Mouse (Mus musculus) stomach, embryonic 14.5 days (tissue): ENCODE measurements at regions not wholly inside any gene's neighbourhood (a gene's known extent, or its start where the extent isn't known, plus 50 kb on each side); places are given as distances from the start of the nearest gene placed in this dataset.

Experiments
- ATAC-seq: fragments of 200-750 bp; cut with Nextera tagmentation; 2 replicates; pipeline ENCODE4 v1.8.0; 2017; ENCODE audit warnings: low read depth, moderate TSS enrichment; ENCODE audit not compliant: insufficient number of reproducible peaks, insufficient read depth, low FRiP score
- H3K27ac ChIP-seq: fragments of 300-500 bp; sonication (generic); 2 replicates; pipeline ENCODE4 v1.5.1; 2014; ENCODE audit warnings: mild to moderate bottlenecking, low read length, moderate library complexity, mixed read lengths
- H3K27me3 ChIP-seq: fragments of 300-500 bp; sonication (generic); 2 replicates; pipeline ENCODE4 v1.6.1; 2014; ENCODE audit warnings: low read length, control low read depth, mixed read lengths; ENCODE audit not compliant: control insufficient read depth, insufficient read depth
- H3K36me3 ChIP-seq: fragments of 300-500 bp; sonication (generic); 2 replicates; pipeline ENCODE4 v1.6.1; 2014; ENCODE audit warnings: mild to moderate bottlenecking, control low read depth, low read length, moderate library complexity, mixed read lengths; ENCODE audit not compliant: control insufficient read depth, insufficient read depth
- H3K4me1 ChIP-seq: fragments of 300-500 bp; sonication (generic); 2 replicates; pipeline ENCODE4 v1.6.1; 2014; ENCODE audit warnings: low read length, control low read depth, mixed read lengths; ENCODE audit not compliant: control insufficient read depth, insufficient read depth
- H3K4me2 ChIP-seq: fragments of 300-500 bp; sonication (generic); replicated peaks from 2 replicates; pipeline ENCODE4 v1.6.1; 2014; ENCODE audit warnings: low read depth, low read length, control low read depth
- H3K4me3 ChIP-seq: fragments of 300-500 bp; sonication (generic); 2 replicates; pipeline ENCODE4 v1.5.1; 2014; ENCODE audit warnings: low read depth, low read length, control low read depth
- H3K9ac ChIP-seq: fragments of 300-500 bp; sonication (generic); replicated peaks from 2 replicates; pipeline ENCODE4 v1.6.1; 2014; ENCODE audit warnings: low read depth, mild to moderate bottlenecking, control low read depth, low read length, moderate library complexity, mixed read lengths
- H3K9me3 ChIP-seq: fragments of 300-500 bp; sonication (generic); 2 replicates; pipeline ENCODE4 v1.6.1; 2016; ENCODE audit warnings: low read depth, low read length, control low read depth; ENCODE audit not compliant: control insufficient read depth
- WGBS: fragments of 180-500 bp; shearing (Covaris S2); extraction: QIAGEN DNeasy Blood & Tissue Kit; methylation state at CpG from one replicate; pipeline ENCODE4 v1.1.7; 2014; 5-methylcytosine and 5-hydroxymethylcytosine counted together

GRCm38 (mm10) chr1:137136156-137136555 lies 175.9 kb upstream of the Nr5a2 start:
- no peak overlapping the region for H3K27ac ChIP-seq
- no peaks in the 10 kb centered on the region for H3K27me3 ChIP-seq
- H3K36me3 ChIP-seq, result no peaks in the 10 kb centered on the region
- no peak for ATAC-seq
- H3K9ac ChIP-seq, result no peak overlapping the region
- H3K4me2 ChIP-seq, result no peak overlapping the region
- H3K9me3 ChIP-seq, result no peaks in the 10 kb centered on the region
- no peaks in the 10 kb centered on the region for H3K4me1 ChIP-seq
- H3K4me3 ChIP-seq, result no peak overlapping the region
- WGBS, result 50% methylated on average over 7 of the region's 7 CpGs

- Histone ChIP-seq H3K27me3 (no peaks in the 10 kb centered on the region), H3K9me3 (no peaks in the 10 kb centered on the region), H3K4me2 (no peak overlapping the region), H3K4me3 (no peak overlapping the region), H3K36me3 (no peaks in the 10 kb centered on the region), H3K9ac (no peak overlapping the region), H3K27ac (no peak overlapping the region), H3K4me1 (no peaks in the 10 kb centered on the region)
- ATAC-seq, result no peak
- 27% methylated on average over 7 of the region's 7 CpGs for WGBS
Measured at GRCm38 (mm10) chr1:137133734-137134133, 173.5 kb upstream of the Nr5a2 start.

DNA sequence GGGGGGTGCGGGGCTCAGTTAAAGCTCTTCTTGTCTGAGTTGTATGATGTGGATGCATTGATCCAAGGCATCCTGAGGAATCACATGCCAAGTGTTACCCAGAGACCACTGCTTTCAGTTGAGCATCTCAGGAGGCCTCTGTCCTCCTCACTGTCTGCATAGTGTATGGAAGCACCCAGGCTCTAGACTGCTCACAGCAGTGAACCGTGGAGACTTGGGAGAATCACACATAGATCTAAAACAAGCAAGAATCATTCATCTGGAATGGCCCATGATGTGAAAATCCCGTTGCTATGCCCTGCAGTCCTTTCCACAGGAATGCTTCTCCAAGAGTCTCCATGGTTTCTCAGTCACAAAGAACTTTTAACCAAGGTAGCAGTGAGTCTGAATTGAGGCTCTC lies 170.0 kb upstream of the Nr5a2 start:
- Histone ChIP-seq H3K9ac (no peak overlapping the region), H3K4me2 (no peak overlapping the region), H3K27me3 (no peaks in the 10 kb centered on the region), H3K4me3 (no peak overlapping the region), H3K9me3 (no peaks in the 10 kb centered on the region), H3K4me1 (no peaks in the 10 kb centered on the region), H3K27ac (no peak overlapping the region), H3K36me3 (no peaks in the 10 kb centered on the region)
- WGBS, result 68% methylated on average over 3 of the region's 3 CpGs
- no peak for ATAC-seq

GRCm38 (mm10) chr1:137129116-137129515 lies 168.9 kb upstream of the Nr5a2 start:
- H3K36me3 ChIP-seq, result no peaks in the 10 kb centered on the region
- no peaks in the 10 kb centered on the region for H3K4me1 ChIP-seq
- H3K4me2 ChIP-seq, result no peak overlapping the region
- H3K4me3 ChIP-seq, result no peak overlapping the region
- H3K9me3 ChIP-seq, result no peaks in the 10 kb centered on the region
- H3K27me3 ChIP-seq, result no peaks in the 10 kb centered on the region
- no peak for ATAC-seq
- H3K27ac ChIP-seq, result no peak overlapping the region
- H3K9ac ChIP-seq, result no peak overlapping the region
- 82% methylated on average over 9 of the region's 9 CpGs for WGBS

- H3K4me1 ChIP-seq, result no peaks in the 10 kb centered on the region
- H3K9me3 ChIP-seq, result no peaks in the 10 kb centered on the region
- H3K27ac ChIP-seq, result no peak overlapping the region
- 76% methylated on average over 3 of the region's 3 CpGs for WGBS
- no peaks in the 10 kb centered on the region for H3K36me3 ChIP-seq
- H3K27me3 ChIP-seq, result no peaks in the 10 kb centered on the region
- H3K9ac ChIP-seq, result no peak overlapping the region
- no peak overlapping the region for H3K4me2 ChIP-seq
- ATAC-seq, result no peak
- H3K4me3 ChIP-seq, result no peak overlapping the region
Measured at GRCm38 (mm10) chr1:137117866-137118265, 157.6 kb upstream of the Nr5a2 start.

DNA sequence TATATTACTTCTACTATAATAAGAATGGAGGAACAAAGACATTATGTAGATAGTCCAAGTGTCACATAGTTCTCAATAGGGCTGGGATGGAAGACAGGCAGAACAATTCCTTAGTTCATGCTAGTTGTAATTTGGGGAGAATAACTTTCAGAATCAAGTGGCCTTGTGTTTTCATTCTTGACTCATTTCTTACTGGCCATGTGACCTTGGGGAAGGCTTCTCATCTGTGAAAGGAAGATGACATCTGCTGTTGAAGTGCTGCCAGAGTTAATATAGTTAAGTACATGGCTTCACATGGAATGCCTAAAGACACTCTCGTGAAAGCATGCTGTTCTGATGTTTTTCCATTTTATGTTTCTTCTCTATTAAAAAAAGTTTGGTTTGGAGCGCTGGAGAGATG lies 146.2 kb upstream of the Nr5a2 start:
- Histone ChIP-seq H3K36me3 (no peaks in the 10 kb centered on the region), H3K4me3 (no peak overlapping the region), H3K4me1 (no peaks in the 10 kb centered on the region), H3K4me2 (no peak overlapping the region), H3K27ac (no peak overlapping the region), H3K27me3 (no peaks in the 10 kb centered on the region), H3K9ac (no peak overlapping the region), H3K9me3 (no peaks in the 10 kb centered on the region)
- ATAC-seq, result no peak
- 82% methylated on average over 2 of the region's 2 CpGs for WGBS

DNA sequence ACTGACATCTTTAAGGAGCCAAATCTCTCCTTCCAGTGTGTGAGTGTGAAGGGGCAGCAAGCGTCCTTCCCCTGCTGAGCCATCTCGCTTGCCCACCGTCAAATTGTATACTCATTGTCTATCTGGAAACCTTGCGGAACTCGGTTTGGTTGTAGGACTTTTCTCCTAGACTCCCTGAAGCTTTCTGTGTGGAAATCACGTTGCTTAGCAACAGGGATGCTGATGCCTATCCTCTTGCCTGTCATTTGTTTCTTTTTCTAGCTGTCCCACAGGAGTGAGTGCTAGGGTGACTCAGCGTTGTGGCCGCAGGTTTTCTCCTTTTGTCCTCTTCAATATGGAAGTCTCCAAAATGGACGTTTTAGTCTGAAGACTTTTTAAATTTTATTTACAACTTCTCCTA lies 131.5 kb upstream of the Nr5a2 start:
- Histone ChIP-seq H3K9ac (no peak overlapping the region), H3K36me3 (no peaks in the 10 kb centered on the region), H3K4me2 (no peak overlapping the region), H3K9me3 (no peaks in the 10 kb centered on the region), H3K4me3 (no peak overlapping the region), H3K27ac (no peak overlapping the region), H3K4me1 (peaks cover 3% of the 10 kb centered on the region; the same call in 1 of the 2 replicates), H3K27me3 (no peaks in the 10 kb centered on the region)
- WGBS, result 34% methylated on average over 9 of the region's 9 CpGs
- ATAC-seq, result no peak

DNA sequence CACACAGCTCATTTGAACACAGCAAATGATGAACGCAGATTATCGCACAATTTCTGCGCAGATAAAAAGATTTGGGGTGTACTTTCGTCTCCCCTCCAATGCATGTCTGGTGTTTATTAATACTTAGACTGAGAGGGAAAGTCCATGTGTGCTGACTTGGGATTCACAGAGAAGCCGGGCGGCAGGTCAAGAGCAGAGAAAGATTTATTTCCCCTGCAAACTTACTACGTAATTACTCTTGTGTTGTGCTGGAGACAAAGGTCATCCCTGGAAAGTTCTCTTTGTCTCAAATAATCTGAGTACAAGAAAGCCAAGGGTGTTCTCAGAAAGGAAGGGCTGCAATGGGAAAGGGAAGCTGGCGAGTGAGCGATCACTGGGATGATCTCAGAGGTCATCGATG lies 127.9 kb upstream of the Nr5a2 start:
- 47% methylated on average over 10 of the region's 10 CpGs for WGBS
- no peak overlapping the region for H3K27ac ChIP-seq
- H3K4me2 ChIP-seq, result 0 out of 2 replicates have a peak overlapping the region, but pooled peaks have one; percentile 14
- H3K36me3 ChIP-seq, result no peaks in the 10 kb centered on the region
- no peak for ATAC-seq
- H3K27me3 ChIP-seq, result no peaks in the 10 kb centered on the region
- H3K4me3 ChIP-seq, result no peak overlapping the region
- no peaks in the 10 kb centered on the region for H3K9me3 ChIP-seq
- no peak overlapping the region for H3K9ac ChIP-seq
- peaks cover 3% of the 10 kb centered on the region; the same call in 1 of the 2 replicates for H3K4me1 ChIP-seq

DNA sequence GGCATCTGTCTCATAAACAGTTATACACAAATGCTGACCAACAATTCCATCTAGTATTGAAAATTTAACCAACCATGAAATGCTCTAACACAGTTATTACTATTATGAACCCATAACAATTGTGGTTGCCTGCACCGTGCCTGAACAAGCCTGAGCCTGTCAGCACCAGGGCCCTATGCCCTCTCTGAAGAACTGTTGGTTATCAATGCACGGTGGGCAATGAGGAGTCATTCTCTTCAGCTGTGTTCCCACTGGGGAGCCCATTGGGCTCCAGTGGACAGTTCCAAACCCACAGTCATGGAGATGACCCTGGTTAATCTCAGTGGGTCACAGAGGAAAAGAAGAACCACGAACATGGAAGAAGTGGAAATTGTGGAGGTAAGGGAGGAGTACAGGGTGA lies 126.5 kb upstream of the Nr5a2 start:
- Histone ChIP-seq H3K4me2 (no peak overlapping the region), H3K4me1 (peaks cover 3% of the 10 kb centered on the region; the same call in 1 of the 2 replicates), H3K36me3 (no peaks in the 10 kb centered on the region), H3K27me3 (no peaks in the 10 kb centered on the region), H3K27ac (no peak overlapping the region), H3K9me3 (no peaks in the 10 kb centered on the region), H3K4me3 (no peak overlapping the region), H3K9ac (no peak overlapping the region)
- whole genome bisulfite sequencing, result 90% methylated on average over 3 of the region's 3 CpGs
- ATAC-seq, result no peak
